In genomic region chr5:28333731-28334130, GRCm38 (mm10) we compare ENCODE assay signal across 15 mouse cellular contexts. TPM values are rescaled to one million over a fixed set of nuclear protein-coding genes. Genes with fewer than 3 reads are reported as not detected.
DNase-seq lines count a peak whose midpoint lies in the region; ATAC-seq and TF ChIP-seq lines count a peak whose summit lies in the region.
"Had no signal": no experiment of that assay in that cellular context is flagged by ENCODE, and none has a peak within 500 bp of the region (broad histone marks: within the 10 kb centered on the region; RNA-seq: fewer than 3 reads in every experiment).

No protein-coding gene starts in this region.

- no peak overlapping the region for H3K27ac ChIP-seq in gastrocnemius, adult 2 months
- no peak overlapping the region for H3K27ac ChIP-seq in intestine, embryonic 15.5 days
- H3K27ac ChIP-seq: forebrain, embryonic 13.5 days; left cerebral cortex, adult 2 months; limb, embryonic 12.5 days had no signal

- no peaks in the 10 kb centered on the region for H3K9me3 ChIP-seq in intestine, embryonic 15.5 days
- H3K9me3 ChIP-seq: forebrain, embryonic 13.5 days; limb, embryonic 12.5 days had no signal

- H3K4me1 ChIP-seq in intestine, embryonic 15.5 days (replicated peaks) = no peaks in the 10 kb centered on the region
- H3K4me1 ChIP-seq: forebrain, embryonic 13.5 days; limb, embryonic 12.5 days had no signal

- 0 out of 2 replicates have a peak, but pooled peaks cover 4% of the 10 kb centered on the region for H3K36me3 ChIP-seq in intestine, embryonic 15.5 days

- TF ChIP-seq CTCF in gastrocnemius, adult 2 months (IDR thresholded peaks at IDR 0.05) = no peak

- peak; percentile 69 for DNase-seq in gastrocnemius, adult 2 months
- no peak for DNase-seq in gastrocnemius, postnatal 10 days
- peak; percentile 11 for DNase-seq in kidney, postnatal 10 days
- DNase-seq in kidney, postnatal 4 days = no peak
- peak; percentile 22 to 30 for DNase-seq in gastrocnemius, postnatal 36 days
- DNase-seq: cerebellum, adult 11 months; lung, adult 18-20 months; lung, postnatal 4 days; right cerebral cortex, postnatal 4 days had no signal

- 92% methylated on average over 2 of the region's 2 CpGs for WGBS in intestine, embryonic 15.5 days

- intact Hi-C loops in gastrocnemius, adult 2 months (cut with DNase I) = no loop called here
- intact Hi-C loops in gastrocnemius, postnatal 36 days (cut with DNase I) = no loop called here

- no peak overlapping the region for H3K4me3 ChIP-seq in gastrocnemius, adult 2 months
- no peak overlapping the region for H3K4me3 ChIP-seq in intestine, embryonic 15.5 days (replicated peaks)
- H3K4me3 ChIP-seq: forebrain, embryonic 13.5 days; left cerebral cortex, adult 2 months; limb, embryonic 12.5 days had no signal

- H3K9ac ChIP-seq in intestine, embryonic 15.5 days = no peak overlapping the region
- H3K9ac ChIP-seq: forebrain, embryonic 13.5 days; limb, embryonic 12.5 days had no signal

- ATAC-seq in intestine, embryonic 15.5 days = no peak
- no peak for ATAC-seq in CD4-positive, CD25-positive, alpha-beta regulatory T cell, adult 4 months
- ATAC-seq: forebrain, embryonic 13.5 days had no signal

- H3K27me3 ChIP-seq in intestine, embryonic 15.5 days (replicated peaks) = no peaks in the 10 kb centered on the region
- H3K27me3 ChIP-seq: forebrain, embryonic 13.5 days; limb, embryonic 12.5 days had no signal

- H3K4me2 ChIP-seq in intestine, embryonic 15.5 days (replicated peaks) = no peak overlapping the region
- H3K4me2 ChIP-seq: forebrain, embryonic 13.5 days; limb, embryonic 12.5 days; midbrain, embryonic 11.5 days had no signal

RNA-seq across cellular contexts. Expression of gene Rbm33, which starts 16.8 kb away (rescaled TPM):
- 10 to 100 TPM; 42.6 to 43.1 TPM for total RNA-seq in gastrocnemius, adult 2 months (2021)
- total RNA-seq in gastrocnemius, postnatal 10 days (2021) = 10 to 100 TPM; 31.7 to 37.0 TPM
- 10 to 100 TPM; 27.2 to 35.3 TPM for total RNA-seq in gastrocnemius, postnatal 36 days (2021)
- polyA plus RNA-seq in intestine, embryonic 15.5 days (2015; fragmentation: Nextera tagmentation; extraction: Ambion mirVana) = 9.9 and 10.0 TPM in 2 replicates
- 10 to 100 TPM; 13.2 to 13.5 TPM for polyA plus RNA-seq in CD4-positive, CD25-positive, alpha-beta regulatory T cell, adult 4 months (2017; shearing (Covaris generic))

Comparison
In these comparisons a context has a peak if more than half of its experiments do, and no peak if none do; other contexts are left out.
1. DNase-seq: peak in gastrocnemius, adult 2 months (single experiment), kidney, postnatal 10 days (single experiment) and gastrocnemius, postnatal 36 days (2 of 2); none in gastrocnemius, postnatal 10 days (single experiment) and kidney, postnatal 4 days (0 of 2).